Mouse (Mus musculus) cerebellum, adult (tissue): Measurements from ENCODE around the gene Smdt1.

Source experiments
- ATAC-seq: cut with Nextera tagmentation; 2 replicates; pipeline ENCODE4 v1.9.2; 2017; ENCODE audit warnings: mild to moderate bottlenecking, moderate library complexity, mixed read lengths; ENCODE audit not compliant: insufficient number of reproducible peaks, low FRiP score, low TSS enrichment

Smdt1 gene

GRCm38 (mm10) chr15:82338593-82339112, at the start of gene Smdt1, which contains the start of the genes Naga and Pheta2:
TSS of gene Smdt1 (plus strand) at chr15:82338959.
TSS of gene Naga (minus strand) at chr15:82338925.
TSS of gene Pheta2 (plus strand) at chr15:82338942.
- peak; percentile 89 for ATAC-seq

DNA sequence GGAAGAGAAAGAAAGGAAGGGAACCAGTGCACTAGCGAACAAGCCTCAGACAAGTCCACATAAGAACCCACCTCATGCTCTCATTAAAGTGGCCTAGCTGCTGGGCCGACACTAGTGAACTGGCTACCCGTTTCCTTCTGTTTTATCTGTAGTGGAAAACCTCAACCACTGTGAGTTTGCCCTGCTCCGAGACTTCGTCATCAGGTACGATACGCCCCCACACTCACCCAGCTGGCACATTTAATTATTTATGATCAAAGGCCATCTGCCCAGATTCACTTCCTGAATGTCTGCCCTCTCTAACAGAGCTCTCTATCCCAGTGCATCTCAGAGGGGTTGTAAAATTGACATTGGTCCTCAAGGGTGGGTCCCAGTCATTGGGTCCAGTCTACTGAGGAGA, 48.5 kb upstream of the Smdt1 start:
- no peak for ATAC-seq

GRCm38 (mm10) chr15:82292851-82293250, 45.9 kb upstream of the Smdt1 start:
- no peak for ATAC-seq

DNA sequence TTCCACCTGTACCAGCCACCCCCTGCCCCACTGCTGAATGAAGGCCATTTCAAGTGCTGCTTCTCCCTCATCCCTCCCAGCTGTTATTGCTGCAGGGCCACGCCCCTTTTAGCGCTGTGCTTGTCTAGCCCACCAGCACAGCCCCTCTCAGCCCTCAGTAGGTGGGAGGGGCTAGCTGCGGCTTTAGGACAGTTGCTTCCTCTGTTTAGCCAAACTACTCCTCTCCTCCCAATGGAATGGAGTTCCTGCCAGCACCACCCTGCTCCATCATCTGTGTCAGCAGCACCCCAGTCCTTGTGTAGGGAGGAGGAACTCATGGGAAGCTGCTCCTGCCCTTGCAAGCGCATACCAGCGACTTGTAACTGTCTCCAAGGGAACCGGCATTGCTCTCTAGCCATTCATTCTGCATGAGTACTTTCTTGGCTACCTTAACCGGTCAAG, 45.5 kb upstream of the Smdt1 start:
- ATAC-seq, result no peak

GRCm38 (mm10) chr15:82294059-82294458, 44.7 kb upstream of the Smdt1 start:
- ATAC-seq, result no peak

- ATAC-seq, result no peak; the same call in 1 of the 2 replicates
Measured at GRCm38 (mm10) chr15:82298764-82299561, 39.8 kb upstream of the Smdt1 start, which contains the start of gene Wbp2nl. TSS of gene Wbp2nl (plus strand) at chr15:82298954.

DNA sequence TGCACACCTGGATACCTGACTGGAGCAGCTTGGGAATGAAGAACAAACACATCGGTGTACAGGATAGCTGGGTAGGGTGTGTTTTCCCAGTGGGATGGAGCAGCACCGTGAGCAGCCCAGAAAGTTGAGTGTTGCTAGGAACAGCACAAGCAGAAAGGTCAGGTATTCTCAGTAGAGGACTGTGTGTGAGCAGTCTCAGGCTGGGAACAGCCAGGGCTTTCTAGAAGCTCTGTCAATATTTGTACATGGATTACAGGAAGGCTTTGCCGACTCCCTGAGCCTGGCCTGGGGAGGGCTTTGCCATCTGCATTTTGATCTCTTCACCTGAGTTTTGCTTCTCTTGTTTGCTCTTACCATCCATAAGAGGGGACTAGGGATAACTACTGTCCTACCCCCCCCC, 31.7 kb upstream of the Smdt1 start:
- ATAC-seq, result no peak

- ATAC-seq, result no peak
Measured at GRCm38 (mm10) chr15:82308416-82308815, 30.3 kb upstream of the Smdt1 start.

GRCm38 (mm10) chr15:82317839-82318238, 20.9 kb upstream of the Smdt1 start:
- ATAC-seq, result no peak

DNA sequence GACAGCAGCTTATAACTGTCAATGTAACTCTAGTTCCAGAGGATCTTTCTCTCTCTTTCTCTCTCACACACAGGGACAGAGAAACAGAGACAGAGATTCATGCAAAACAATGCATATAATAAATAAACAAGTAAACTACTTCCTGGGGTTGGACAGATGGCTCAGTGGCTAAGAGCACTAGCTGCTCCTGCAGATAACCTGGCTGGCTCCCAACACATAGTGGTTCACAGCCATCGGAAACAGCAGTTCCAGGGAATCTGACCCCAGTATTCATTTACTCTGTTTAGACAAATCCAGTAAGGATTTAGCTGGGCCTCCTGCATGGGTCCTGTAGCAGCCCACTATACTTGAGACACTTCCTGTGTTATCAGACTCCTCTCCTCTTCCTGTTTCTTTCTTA, 19.1 kb upstream of the Smdt1 start:
- no peak for ATAC-seq

- no peak for ATAC-seq
Measured at GRCm38 (mm10) chr15:82322195-82322594, 16.6 kb upstream of the Smdt1 start.

GRCm38 (mm10) chr15:82325382-82325781, 13.4 kb upstream of the Smdt1 start:
- no peak for ATAC-seq

- ATAC-seq, result no peak
Measured at GRCm38 (mm10) chr15:82335194-82335593, 3.6 kb upstream of the Smdt1 start.

DNA sequence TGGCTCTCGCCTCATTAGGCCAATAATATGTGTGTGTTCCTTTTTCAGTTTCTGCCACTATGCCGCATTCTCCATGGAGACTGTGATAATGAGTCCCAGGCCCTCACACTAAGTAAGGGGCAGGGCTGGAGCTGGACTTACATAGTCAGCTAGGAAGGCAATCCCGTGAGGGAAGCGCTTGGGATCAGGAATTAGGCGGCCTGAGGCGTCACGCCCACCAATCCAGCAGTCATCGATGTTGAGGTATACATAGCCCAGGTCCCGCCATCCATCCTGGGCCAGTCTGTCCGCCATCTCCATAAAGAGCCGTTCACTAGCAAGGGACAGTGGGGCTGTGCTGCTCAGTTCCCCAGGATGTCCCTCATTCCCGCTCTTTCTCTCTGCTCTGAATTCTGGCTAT, 2.1 kb upstream of the Smdt1 start:
- no peak for ATAC-seq

- no peak for ATAC-seq
Measured at GRCm38 (mm10) chr15:82337875-82338274, 884 bp upstream of the Smdt1 start.

- no peak for ATAC-seq
Measured at GRCm38 (mm10) chr15:82339150-82339549, 391 bp downstream of the Smdt1 start.

DNA sequence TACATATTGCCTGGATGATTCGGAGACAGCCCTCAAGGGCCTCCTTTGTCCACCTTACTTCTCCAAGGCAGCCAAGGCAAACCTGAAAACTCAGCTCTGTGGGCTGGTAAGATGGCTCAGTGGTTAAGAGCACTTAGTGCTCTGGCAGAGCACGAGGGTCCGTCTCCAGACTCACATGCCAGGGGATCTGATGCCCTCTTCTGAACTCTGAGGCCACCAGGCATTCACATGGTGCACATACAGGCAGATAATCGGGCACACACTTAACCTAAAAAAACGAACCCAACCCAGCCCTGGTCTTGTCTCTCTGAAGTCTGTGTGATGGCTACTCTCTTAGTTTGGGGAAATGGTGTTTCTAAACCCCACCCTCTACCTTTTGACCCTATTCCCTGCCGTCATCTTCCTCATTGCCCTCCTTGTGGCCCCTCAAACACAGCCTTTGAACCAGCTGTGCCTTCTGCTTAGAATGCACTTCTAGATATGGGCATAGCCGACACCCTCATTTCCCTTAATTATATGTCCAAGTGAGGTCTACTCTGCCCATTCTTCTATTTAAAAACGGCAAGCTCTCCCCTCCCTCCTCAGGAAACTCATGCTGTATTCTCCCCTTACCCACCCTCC, 985 bp downstream of the Smdt1 start:
- no peak for ATAC-seq

- ATAC-seq, result no peak
Measured at GRCm38 (mm10) chr15:82340414-82341035, 1.8 kb downstream of the Smdt1 start.

DNA sequence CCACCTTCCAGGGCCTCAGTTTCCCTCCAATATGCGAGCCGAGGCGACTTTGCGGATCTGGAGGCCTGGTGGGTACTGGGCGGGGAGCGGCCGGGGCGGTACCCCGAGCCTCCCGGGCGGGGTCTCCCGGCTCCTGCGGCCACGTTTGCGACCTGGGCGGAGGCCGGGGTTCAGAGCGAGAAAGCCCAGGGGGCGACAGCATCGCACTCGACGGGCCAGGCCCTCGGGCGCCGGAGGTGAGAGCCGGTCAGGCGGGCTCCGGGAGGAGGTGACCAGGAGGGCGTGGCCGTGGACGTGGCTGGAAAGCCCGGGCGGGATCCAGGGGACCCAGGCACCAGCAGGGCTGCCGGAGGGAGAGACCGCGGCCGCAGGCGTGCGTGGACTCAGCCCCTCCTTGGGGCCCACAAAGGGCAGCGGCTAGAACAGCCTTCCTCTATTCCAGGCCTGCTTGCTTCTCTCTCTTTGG, 2.3 kb downstream of the Smdt1 start:
- no peak for ATAC-seq

DNA sequence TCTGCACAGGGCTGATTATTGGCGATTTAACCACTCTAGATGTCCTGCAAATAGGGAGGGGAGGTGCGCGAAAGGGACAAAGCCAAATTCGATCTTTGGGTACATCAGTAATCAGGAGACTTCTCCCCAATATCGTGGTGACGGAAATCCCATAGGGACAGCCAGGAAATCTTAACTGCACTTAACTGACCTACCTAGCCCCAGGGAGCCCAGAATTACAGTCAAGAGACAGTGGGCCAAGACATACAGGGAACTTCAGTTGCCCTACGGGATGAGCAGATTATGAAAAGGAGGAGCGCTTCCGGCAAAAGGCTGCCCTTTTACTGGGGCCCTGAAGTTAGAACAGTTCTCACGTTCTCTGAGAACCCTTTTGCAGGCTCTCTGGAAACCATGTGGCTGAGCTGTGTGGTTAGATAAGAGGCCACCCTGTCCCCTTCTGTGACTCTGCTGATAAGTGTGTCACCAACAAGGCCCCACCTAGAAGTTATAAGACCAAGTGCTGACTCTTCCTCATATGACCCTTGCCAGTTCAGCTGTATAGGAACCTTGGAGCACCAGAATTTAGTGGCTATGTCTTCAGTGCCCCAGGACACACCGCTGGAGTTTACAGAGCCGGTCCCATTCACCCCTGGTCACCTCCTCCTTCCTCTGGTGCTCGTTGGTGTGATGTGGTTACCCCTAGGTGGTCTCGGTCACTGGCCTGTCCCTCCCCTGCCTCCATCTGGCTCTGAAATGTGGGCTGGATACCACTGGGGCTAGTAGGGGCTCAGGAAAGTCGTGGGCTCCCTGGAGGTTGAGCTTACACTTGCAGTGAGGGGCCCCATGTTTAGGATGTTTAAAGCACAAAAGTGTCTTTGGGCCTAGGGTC, 3.1 kb downstream of the Smdt1 start:
- no peak for ATAC-seq
